Mouse (Mus musculus) heart, embryonic 10.5 days (tissue): ENCODE data around the gene Agbl4. TPM values are rescaled to one million over a fixed set of nuclear protein-coding genes. Genes with fewer than 3 reads are reported as not detected.

Experiments used
- DNase-seq: peaks from one replicate; pipeline ENCODE4 v3.0.0-alpha.2; 2017; ENCODE audit warnings: low spot score
- H3K27ac ChIP-seq: fragments of 300-500 bp; sonication (generic); 2 replicates; pipeline ENCODE4 v1.5.1; 2016; ENCODE audit warnings: mild to moderate bottlenecking
- H3K27me3 ChIP-seq: fragments of 300-500 bp; sonication (generic); 2 replicates; pipeline ENCODE4 v1.6.1; 2016; ENCODE audit warnings: mild to moderate bottlenecking; ENCODE audit not compliant: poor library complexity, insufficient read depth, severe bottlenecking
- H3K36me3 ChIP-seq: fragments of 300-500 bp; sonication (generic); 2 replicates; pipeline ENCODE4 v1.6.1; 2016; ENCODE audit warnings: mild to moderate bottlenecking, moderate library complexity
- H3K4me1 ChIP-seq: fragments of 300-500 bp; sonication (generic); 2 replicates; pipeline ENCODE4 v1.6.1; 2016; ENCODE audit warnings: mild to moderate bottlenecking
- H3K4me3 ChIP-seq: fragments of 300-500 bp; sonication (generic); 2 replicates; pipeline ENCODE4 v1.5.1; 2016; ENCODE audit warnings: mild to moderate bottlenecking, moderate library complexity
- H3K9me3 ChIP-seq: fragments of 300-500 bp; sonication (generic); 2 replicates; pipeline ENCODE4 v1.6.1; 2016; ENCODE audit warnings: mild to moderate bottlenecking, moderate library complexity
- WGBS: fragments of 180-500 bp; shearing (Covaris S2); methylation state at CpG from one replicate; pipeline ENCODE4 v1.1.7; 2016; 5-methylcytosine and 5-hydroxymethylcytosine counted together
- polyA plus RNA-seq: library from polyadenylated mRNA; unstranded; fragments of >200 nt; fragmentation: Nextera tagmentation; extraction: Ambion mirVana; gene quantifications from 2 replicates; pipeline ENCODE4 v1.2.1, GENCODE M21; 2016

Agbl4 gene
- polyA plus RNA-seq, 1 experiment from 2014 or later = 0.23 TPM

- WGBS = 80% methylated on average over 3 of the region's 3 CpGs
- Histone ChIP-seq H3K4me3 (no peak overlapping the region), H3K4me1 (peaks cover 19% of the 10 kb centered on the region), H3K27me3 (no peaks in the 10 kb centered on the region), H3K9me3 (no peaks in the 10 kb centered on the region), H3K36me3 (0 out of 2 replicates have a peak, but pooled peaks cover 3% of the 10 kb centered on the region), H3K27ac (no peak overlapping the region)
- no peak for DNase-seq
Measured at GRCm38 (mm10) chr4:111447918-111448317, 1050.5 kb downstream of the Agbl4 start.

- Histone ChIP-seq H3K36me3 (0 out of 2 replicates have a peak, but pooled peaks cover 3% of the 10 kb centered on the region), H3K4me3 (no peak overlapping the region), H3K4me1 (peaks cover 19% of the 10 kb centered on the region), H3K27me3 (no peaks in the 10 kb centered on the region), H3K27ac (no peak overlapping the region), H3K9me3 (no peaks in the 10 kb centered on the region)
- WGBS = 89% methylated on average over 4 of the region's 4 CpGs
- DNase-seq = no peak
Measured at GRCm38 (mm10) chr4:111448586-111448985, 1051.1 kb downstream of the Agbl4 start.

DNA sequence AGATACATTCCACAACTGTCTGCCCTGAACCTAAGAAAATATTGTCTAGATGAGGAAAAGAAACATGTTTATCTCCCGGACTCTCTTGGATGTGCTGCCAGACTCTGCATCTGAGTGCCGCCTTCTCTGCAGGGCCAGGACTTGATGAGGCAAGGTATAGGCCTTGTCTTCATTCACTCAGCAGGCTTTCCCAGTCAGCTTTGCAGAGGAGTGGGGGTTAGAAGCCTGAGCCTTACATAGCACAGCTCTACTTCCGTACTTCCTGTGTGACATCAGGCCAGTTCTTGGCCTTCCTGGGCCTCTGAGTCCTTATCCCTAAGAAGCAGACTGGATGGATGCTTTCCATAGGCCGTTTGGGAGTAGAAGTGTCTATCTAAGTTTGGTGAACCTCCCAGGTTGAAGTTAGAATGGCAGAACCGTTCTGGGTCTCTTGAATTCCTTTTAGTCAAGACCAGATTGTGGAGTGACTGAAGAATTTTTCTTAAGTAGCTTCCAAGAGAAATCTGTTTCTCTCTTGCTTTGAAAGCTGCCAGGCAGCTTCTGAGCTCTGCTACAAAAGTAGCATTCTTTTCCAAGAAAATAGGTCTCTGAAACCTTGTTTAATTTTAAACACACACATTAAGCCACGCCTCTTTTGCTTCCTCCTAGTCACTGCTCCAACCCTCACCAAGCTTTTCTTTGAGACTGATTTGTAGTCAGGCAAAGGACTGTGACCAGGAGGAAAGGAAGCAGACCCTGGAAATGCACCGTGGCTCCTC is 1052.2 kb downstream of the Agbl4 start:
- peaks cover 16% of the 10 kb centered on the region for H3K4me1 ChIP-seq
- no peak overlapping the region for H3K4me3 ChIP-seq
- H3K36me3 ChIP-seq = peaks cover 13% of the 10 kb centered on the region
- no peaks in the 10 kb centered on the region for H3K9me3 ChIP-seq
- no peak for DNase-seq
- no peak overlapping the region for H3K27ac ChIP-seq
- no peaks in the 10 kb centered on the region for H3K27me3 ChIP-seq
- 54% methylated on average over 7 of the region's 7 CpGs for WGBS

DNA sequence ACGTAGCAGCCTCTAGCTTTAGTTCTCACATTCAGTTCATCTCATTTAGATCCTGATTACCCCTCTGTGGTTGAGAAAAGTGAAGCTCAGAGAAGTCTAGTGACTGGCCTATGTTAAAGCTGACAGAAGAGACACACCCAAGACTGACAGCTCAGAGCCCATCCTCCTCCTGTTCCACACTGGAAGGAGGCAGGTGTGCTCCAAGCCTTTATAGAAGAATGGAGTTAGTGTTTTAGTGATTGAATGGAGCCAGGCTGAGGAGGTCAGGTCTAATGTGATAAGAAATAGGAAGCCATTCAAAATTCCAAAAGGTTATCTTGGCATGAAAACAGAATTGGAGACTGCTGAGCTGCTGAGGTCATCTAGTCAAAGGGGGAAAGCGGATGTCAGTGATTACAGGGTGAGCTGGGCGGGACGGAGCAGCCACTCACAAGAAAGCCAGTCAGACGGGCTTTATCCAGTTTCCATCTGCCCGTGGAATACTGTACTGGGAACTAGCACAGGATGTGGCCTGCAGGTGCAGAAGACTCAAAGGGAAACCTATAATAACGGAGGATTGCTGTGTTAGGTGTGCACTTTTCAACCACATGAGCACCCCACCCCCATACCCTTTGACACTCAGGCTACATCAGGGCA is 1053.9 kb downstream of the Agbl4 start:
- peaks cover 28% of the 10 kb centered on the region for H3K4me1 ChIP-seq
- peaks cover 28% of the 10 kb centered on the region for H3K36me3 ChIP-seq
- WGBS = 41% methylated on average over 7 of the region's 7 CpGs
- no peak for DNase-seq
- no peak overlapping the region for H3K27ac ChIP-seq
- H3K9me3 ChIP-seq = no peaks in the 10 kb centered on the region
- H3K4me3 ChIP-seq = no peak overlapping the region
- H3K27me3 ChIP-seq = no peaks in the 10 kb centered on the region

GRCm38 (mm10) chr4:111452192-111452591 is 1054.7 kb downstream of the Agbl4 start:
- Histone ChIP-seq H3K27me3 (no peaks in the 10 kb centered on the region), H3K27ac (no peak overlapping the region), H3K4me1 (peaks cover 30% of the 10 kb centered on the region), H3K4me3 (no peak overlapping the region), H3K36me3 (peaks cover 26% of the 10 kb centered on the region), H3K9me3 (no peaks in the 10 kb centered on the region)
- WGBS = 77% methylated on average over 5 of the region's 5 CpGs
- no peak for DNase-seq

DNA sequence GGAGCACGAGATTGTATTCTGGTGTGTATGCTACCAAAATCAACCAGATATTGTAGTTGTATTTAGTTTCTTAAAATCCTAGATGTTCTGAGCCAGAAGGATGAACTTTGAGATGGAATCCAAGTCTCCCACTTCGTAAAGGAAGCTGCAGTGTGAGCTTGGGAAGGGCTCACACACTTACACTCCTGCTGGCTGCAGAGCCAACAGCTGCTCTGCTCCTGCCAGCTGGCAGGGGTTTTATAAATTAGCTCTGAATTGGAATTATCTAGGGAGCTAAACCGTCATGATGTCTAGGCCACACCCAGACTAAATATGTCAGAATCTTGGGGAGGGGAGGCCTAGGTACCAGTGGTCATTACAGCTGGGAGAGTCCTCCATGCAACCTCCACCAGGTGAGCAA is 1055.8 kb downstream of the Agbl4 start:
- peaks cover 26% of the 10 kb centered on the region for H3K36me3 ChIP-seq
- 82% methylated on average over 3 of the region's 3 CpGs for WGBS
- H3K27me3 ChIP-seq = no peaks in the 10 kb centered on the region
- no peaks in the 10 kb centered on the region for H3K9me3 ChIP-seq
- H3K4me3 ChIP-seq = no peak overlapping the region
- no peak for DNase-seq
- H3K27ac ChIP-seq = no peak overlapping the region
- peaks cover 37% of the 10 kb centered on the region for H3K4me1 ChIP-seq

- DNase-seq = no peak
- no peak overlapping the region; the same call in 1 of the 2 replicates for H3K27ac ChIP-seq
- peaks cover 36% of the 10 kb centered on the region for H3K36me3 ChIP-seq
- 88% methylated on average over 5 of the region's 5 CpGs for WGBS
- peaks cover 34% of the 10 kb centered on the region for H3K4me1 ChIP-seq
- H3K4me3 ChIP-seq = no peak overlapping the region
- no peaks in the 10 kb centered on the region for H3K9me3 ChIP-seq
- H3K27me3 ChIP-seq = no peaks in the 10 kb centered on the region
Measured at GRCm38 (mm10) chr4:111455621-111456020, 1058.2 kb downstream of the Agbl4 start.

GRCm38 (mm10) chr4:111457568-111457967 is 1060.1 kb downstream of the Agbl4 start:
- WGBS = 65% methylated on average over 5 of the region's 5 CpGs
- Histone ChIP-seq H3K36me3 (peaks cover 36% of the 10 kb centered on the region), H3K9me3 (no peaks in the 10 kb centered on the region), H3K4me1 (peaks cover 21% of the 10 kb centered on the region), H3K4me3 (no peak overlapping the region), H3K27me3 (no peaks in the 10 kb centered on the region), H3K27ac (no peak overlapping the region)
- no peak for DNase-seq

- DNase-seq = no peak
- Histone ChIP-seq H3K9me3 (no peaks in the 10 kb centered on the region), H3K27ac (no peak overlapping the region), H3K4me1 (no peaks in the 10 kb centered on the region), H3K36me3 (no peaks in the 10 kb centered on the region), H3K27me3 (no peaks in the 10 kb centered on the region), H3K4me3 (no peak overlapping the region)
- 85% methylated on average over 2 of the region's 2 CpGs for WGBS
Measured at GRCm38 (mm10) chr4:111467293-111467773, 1069.9 kb downstream of the Agbl4 start.

DNA sequence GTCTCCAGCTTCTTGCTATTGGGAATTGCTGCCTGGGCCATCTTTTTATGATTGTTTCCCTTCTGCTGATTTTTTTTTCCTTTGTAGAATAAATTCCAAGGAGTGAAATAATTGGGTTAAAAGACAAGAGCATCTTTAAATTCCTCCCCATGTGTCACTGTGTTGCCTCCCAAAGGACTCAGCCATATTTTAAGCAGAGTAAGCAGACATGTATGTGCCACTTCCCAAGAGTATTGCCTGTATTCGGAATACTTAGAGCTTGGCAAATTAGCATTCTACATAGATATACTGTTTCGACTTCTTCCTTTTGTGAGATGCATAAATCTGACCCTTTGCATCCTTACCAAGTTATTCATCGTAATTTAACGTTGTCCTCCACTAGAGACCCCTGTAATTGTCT is 1070.3 kb downstream of the Agbl4 start:
- 81% methylated on average over 4 of the region's 4 CpGs for WGBS
- Histone ChIP-seq H3K27me3 (no peaks in the 10 kb centered on the region), H3K36me3 (no peaks in the 10 kb centered on the region), H3K9me3 (no peaks in the 10 kb centered on the region), H3K4me1 (no peaks in the 10 kb centered on the region), H3K27ac (no peak overlapping the region), H3K4me3 (no peak overlapping the region)
- DNase-seq = no peak

- Histone ChIP-seq H3K36me3 (no peaks in the 10 kb centered on the region), H3K27ac (no peak overlapping the region), H3K4me3 (no peak overlapping the region), H3K4me1 (no peaks in the 10 kb centered on the region; the same call in 1 of the 2 replicates), H3K9me3 (no peaks in the 10 kb centered on the region), H3K27me3 (no peaks in the 10 kb centered on the region)
- no peak for DNase-seq
- 68% methylated on average over 2 of the region's 2 CpGs for WGBS
Measured at GRCm38 (mm10) chr4:111469847-111470246, 1072.4 kb downstream of the Agbl4 start.

GRCm38 (mm10) chr4:111471726-111472125 is 1074.3 kb downstream of the Agbl4 start:
- Histone ChIP-seq H3K27ac (no peak overlapping the region), H3K4me1 (peaks cover 4% of the 10 kb centered on the region; the same call in 1 of the 2 replicates), H3K9me3 (no peaks in the 10 kb centered on the region), H3K4me3 (no peak overlapping the region), H3K36me3 (no peaks in the 10 kb centered on the region), H3K27me3 (no peaks in the 10 kb centered on the region)
- DNase-seq = no peak
- WGBS = 77% methylated on average over 3 of the region's 3 CpGs

DNA sequence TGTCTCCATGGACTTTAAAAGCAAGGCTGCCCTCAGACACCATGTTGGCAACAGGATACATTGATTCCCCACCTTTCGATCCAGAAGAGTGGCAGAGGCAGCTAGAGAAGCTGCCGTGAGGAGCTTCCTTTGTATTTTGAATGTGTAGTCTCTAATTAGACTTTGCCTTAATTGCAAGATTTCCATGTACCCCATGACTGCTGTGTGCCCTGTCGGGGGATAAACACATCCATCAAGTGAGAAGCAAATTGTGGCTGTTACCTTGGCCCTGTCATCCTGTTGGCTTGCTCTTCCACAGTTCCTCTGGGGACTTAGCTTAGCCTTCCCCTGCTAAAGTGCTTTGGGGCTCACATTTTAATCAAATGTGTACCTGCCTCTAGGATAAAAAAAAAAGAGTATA is 1075.0 kb downstream of the Agbl4 start:
- H3K27ac ChIP-seq = no peak overlapping the region
- H3K4me3 ChIP-seq = no peak overlapping the region
- H3K9me3 ChIP-seq = no peaks in the 10 kb centered on the region
- WGBS = 73% methylated on average over 3 of the region's 3 CpGs
- H3K4me1 ChIP-seq = peaks cover 10% of the 10 kb centered on the region
- DNase-seq = no peak
- H3K36me3 ChIP-seq = no peaks in the 10 kb centered on the region
- no peaks in the 10 kb centered on the region; the same call in 1 of the 2 replicates for H3K27me3 ChIP-seq
